Mouse (Mus musculus): ENCODE data around the gene Gm13199.

Gm13199 gene

DNA sequence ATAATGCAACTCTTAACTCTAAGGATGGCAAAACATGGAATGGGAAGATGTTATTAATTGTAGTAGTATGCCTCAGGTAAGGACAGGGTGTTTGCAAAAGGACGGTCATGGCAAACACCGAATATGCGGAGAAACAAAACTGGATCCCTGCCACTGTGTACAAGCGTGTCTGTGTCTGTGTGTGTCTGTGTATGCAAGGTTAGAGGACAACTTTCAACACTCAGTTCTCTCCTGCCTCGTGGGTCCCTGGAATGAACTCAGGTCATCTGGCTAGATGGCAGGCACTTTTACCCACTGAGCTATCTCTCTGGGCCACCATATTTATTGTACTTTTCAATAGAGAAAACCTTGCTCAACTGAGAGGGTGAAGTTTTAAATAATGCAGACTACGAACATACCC is 40.3 kb downstream of the Gm13199 start:
- no peak for DNase-seq (ENCODE audit: low read depth, low spot score)

DNA sequence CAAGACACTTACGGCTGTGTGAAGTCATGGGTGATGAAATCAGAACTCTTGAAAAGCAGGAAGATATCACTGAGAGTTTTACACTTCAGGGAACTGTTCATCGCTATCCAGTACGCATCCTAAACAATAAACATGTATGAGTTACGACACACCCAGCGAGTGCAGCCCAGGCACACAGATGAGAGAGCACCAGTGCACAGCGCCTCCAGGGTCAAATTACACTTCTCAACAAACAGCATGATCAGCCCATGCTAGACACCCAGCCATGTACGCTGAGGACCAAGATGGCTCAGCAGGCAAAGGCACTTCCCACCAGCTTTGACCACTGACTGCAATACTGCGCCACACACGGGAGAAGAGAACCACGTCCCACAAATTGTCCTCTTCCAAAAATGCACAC is 41.5 kb downstream of the Gm13199 start:
- DNase-seq (ENCODE audit: low read depth, low spot score): no peak
